Mouse (Mus musculus): ENCODE measurements around the gene Mrpl47. TPM values are rescaled to one million over a fixed set of nuclear protein-coding genes. Genes with fewer than 3 reads are reported as not detected.

The Mrpl47 gene
- total RNA-seq, 2 experiments from 2014 or later = 19.7 to 20.1 TPM

DNA sequence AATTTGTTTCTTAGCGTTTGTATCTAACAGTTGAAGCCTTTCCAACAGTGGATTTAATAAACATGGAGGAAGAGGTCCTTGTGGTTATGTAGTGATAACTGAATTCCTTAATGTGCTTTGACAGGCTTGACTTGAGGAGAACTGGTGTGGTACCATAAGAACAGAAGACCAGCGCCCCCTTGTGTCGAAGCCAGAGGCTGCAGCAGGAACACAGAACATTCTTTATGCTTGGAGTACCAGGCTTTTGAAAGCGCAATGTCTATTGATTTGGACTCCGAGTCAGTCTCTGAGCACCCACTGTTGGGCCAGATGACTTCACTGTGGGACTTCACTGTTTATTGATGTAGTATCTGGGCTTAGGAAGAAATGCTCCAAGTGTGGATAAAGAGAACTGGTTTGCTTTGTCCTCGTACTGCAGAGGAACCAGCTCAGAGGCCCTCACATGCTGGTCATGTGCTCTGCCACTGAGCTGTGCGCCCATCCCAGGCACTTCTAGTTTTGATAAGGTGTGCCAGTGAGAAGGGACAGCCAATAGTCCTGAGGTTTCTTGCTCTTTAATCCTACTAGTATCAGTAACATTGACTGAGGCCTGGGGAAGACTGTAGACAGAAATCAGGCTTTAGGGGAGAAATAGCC is 39.1 kb downstream of the Mrpl47 start:
- peak; percentile 97 for TF ChIP-seq CTCF (conservative IDR thresholded peaks at IDR 0.05)
- peak; percentile 93 to 96 for DNase-seq (ENCODE audit: low spot score in 2 of 2)
- Histone ChIP-seq H3K4me3 (no peak overlapping the region), H3K27ac (peak overlapping the region; percentile 53; the same call in 1 of the 2 replicates)

DNA sequence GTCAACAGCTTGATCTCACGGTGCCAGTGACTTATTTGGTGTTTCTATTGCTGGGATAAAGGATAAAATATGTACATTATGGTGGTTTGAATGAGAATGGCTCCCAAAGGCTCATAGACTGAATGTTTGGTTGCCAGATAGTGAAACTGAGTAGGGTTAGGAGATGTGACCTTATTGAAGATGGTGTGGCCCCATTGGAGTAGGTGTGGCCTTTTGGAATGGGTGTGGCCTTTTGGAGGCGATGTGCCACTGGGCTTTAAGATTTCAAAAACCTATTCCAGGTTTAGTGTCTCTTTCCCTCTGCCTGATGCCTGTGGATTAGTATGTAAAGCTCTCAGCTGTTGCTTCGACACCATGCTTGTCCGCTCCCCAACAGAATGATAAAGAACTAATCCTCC is 41.8 kb downstream of the Mrpl47 start:
- TF ChIP-seq CTCF (conservative IDR thresholded peaks at IDR 0.05) = no peak
- DNase-seq (ENCODE audit: low spot score in 2 of 2) = no peak
- Histone ChIP-seq H3K27ac (no peak overlapping the region), H3K4me3 (no peak overlapping the region)

DNA sequence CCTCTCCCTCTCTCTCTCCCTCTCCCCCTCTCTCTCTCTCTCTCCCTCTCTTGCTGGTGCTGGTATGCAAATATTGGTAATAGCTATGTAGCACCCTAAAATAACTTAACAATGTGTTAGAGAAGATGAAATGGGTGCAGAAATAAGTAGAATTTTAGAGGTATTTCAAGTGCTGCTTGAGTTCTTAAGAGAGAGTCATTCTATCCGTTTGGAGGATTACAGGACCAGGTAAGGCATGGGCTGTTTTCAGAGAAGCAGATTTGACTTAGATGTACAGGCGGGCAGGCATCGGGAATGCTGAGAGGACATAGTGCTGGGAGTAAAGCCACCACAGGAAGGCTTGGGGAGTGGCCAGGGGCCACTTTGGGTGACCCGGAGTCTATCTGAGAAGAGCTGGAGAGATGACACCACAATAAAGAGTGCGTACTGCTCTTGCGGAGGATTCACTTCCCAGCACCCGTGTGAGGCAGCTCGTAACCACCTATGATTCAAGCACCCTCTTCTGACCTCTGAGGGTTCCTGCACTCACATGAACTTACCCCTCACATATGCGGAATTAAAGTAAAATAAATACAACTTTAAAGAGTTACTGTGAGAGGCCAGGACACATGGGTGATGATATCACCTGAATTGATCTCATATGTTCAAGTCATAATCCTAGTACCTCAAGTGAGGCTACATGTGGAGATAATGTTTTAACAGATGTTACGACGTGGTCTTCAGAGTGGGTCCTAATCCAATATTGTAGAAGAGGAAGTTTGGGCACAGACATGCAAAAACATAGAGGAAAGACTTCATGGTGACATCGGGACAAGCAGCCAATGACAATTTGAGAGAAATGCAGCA is 42.4 kb downstream of the Mrpl47 start:
- no peak for DNase-seq (ENCODE audit: low spot score in 2 of 2)
- TF ChIP-seq CTCF (conservative IDR thresholded peaks at IDR 0.05) = 0 out of 2 replicates have a peak, but pooled peaks have one; percentile 8
- no peak overlapping the region for H3K4me3 ChIP-seq
- H3K27ac ChIP-seq = no peak overlapping the region

- Histone ChIP-seq H3K27ac (no peak overlapping the region; the same call in 1 of the 2 replicates), H3K4me3 (no peak overlapping the region)
- TF ChIP-seq CTCF (conservative IDR thresholded peaks at IDR 0.05) = no peak
- no peak for DNase-seq (ENCODE audit: low spot score in 2 of 2)
Measured at GRCm38 (mm10) chr3:32694211-32694610, 43.2 kb downstream of the Mrpl47 start.

- Histone ChIP-seq H3K27ac (no peak overlapping the region), H3K4me3 (no peak overlapping the region)
- no peak for TF ChIP-seq CTCF (conservative IDR thresholded peaks at IDR 0.05)
- DNase-seq (ENCODE audit: low spot score in 2 of 2) = no peak
Measured at GRCm38 (mm10) chr3:32691841-32692240, 45.6 kb downstream of the Mrpl47 start.

DNA sequence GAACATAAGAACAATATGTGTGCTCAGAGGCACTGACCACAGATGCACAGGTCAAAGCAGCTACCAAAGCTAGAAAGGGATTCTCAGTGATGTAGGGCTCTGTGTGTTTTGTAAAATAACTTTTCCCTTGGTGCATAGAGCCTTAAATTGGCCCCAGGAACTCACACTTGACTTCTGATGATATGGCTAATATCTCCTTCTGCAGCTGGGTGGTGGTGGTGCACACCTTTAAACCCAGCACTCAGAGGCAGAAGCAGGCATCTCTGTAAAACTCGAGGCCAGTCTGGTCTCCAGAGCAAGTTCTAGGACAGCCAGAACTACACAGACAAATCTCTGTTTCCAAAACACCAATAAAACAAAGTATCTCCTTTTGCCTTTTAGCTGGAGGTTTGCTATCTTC is 46.5 kb downstream of the Mrpl47 start:
- DNase-seq (ENCODE audit: low spot score in 2 of 2) = no peak
- TF ChIP-seq CTCF (conservative IDR thresholded peaks at IDR 0.05) = no peak
- Histone ChIP-seq H3K27ac (no peak overlapping the region), H3K4me3 (no peak overlapping the region)

GRCm38 (mm10) chr3:32690008-32690407 is 47.4 kb downstream of the Mrpl47 start:
- H3K27ac ChIP-seq = no peak overlapping the region
- no peak for DNase-seq (ENCODE audit: low spot score in 2 of 2)
- H3K4me3 ChIP-seq = no peak overlapping the region
- TF ChIP-seq CTCF (conservative IDR thresholded peaks at IDR 0.05) = no peak

DNA sequence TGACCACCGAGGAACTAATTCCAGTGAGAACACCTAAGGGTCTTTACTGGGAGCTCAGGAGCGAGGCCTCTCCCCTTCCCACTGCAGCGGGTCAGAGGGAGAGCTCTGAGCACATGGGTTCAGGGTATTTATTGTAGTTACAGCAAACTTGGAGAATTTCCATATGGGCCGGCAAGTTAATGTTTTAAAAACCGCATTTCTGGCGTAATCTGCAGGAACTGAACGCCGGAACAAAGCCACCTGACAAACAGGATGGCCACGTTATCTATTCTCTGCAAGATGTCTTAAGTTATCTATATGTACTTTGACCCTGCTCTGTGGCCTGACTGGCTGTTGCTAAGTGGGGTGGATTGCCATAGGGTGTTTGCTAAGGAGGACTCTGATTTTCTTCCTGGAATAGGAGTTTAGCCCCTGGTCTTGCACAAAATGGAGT is 47.8 kb downstream of the Mrpl47 start:
- no peak overlapping the region for H3K4me3 ChIP-seq
- H3K27ac ChIP-seq = no peak overlapping the region
- no peak for TF ChIP-seq CTCF (conservative IDR thresholded peaks at IDR 0.05)
- no peak for DNase-seq (ENCODE audit: low spot score in 2 of 2)

DNA sequence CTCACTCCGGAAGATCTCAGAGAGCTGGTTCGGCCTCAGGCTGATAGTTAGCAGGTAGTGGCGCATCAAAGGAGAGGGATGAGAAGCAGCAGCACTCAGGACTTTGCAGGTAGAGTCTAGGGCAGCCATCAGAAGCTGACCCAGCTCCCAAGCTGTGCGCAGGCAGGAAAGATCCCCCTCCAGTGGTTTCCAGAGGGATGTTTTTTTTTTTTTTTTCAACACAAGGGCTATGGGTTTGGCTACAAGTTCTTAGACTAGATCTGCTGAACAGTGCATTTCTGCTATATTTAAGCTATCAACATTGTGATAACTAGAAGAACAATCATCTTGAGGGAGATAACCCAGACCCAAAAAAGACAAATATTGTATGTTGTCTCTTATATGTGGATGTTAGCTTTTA is 50.2 kb downstream of the Mrpl47 start:
- Histone ChIP-seq H3K27ac (no peak overlapping the region), H3K4me3 (no peak overlapping the region)
- DNase-seq (ENCODE audit: low spot score in 2 of 2) = no peak
- TF ChIP-seq CTCF (conservative IDR thresholded peaks at IDR 0.05) = peak; percentile 31

DNA sequence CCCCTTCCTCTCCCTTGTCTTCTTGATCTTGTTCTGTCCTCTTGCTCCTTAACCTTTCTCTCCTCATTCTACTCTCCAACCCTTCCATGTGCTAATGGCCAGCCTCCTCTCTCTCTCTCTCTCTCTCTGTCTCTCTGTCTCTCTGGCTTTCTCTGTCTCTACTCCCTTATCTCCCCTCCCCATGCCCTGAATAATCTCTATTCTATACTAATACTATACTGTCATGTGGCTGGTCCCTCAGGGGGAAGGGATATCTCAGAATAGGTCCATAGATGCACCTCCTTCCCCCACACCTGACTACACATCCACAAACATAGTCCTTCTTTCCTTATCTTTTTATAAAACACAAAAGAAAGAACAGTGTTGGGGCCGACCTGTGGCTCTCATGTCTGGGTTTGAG is 50.9 kb downstream of the Mrpl47 start:
- Histone ChIP-seq H3K4me3 (no peak overlapping the region), H3K27ac (no peak overlapping the region)
- no peak for DNase-seq (ENCODE audit: low spot score in 2 of 2)
- TF ChIP-seq CTCF (conservative IDR thresholded peaks at IDR 0.05) = no peak

GRCm38 (mm10) chr3:32684631-32685030 is 52.8 kb downstream of the Mrpl47 start:
- TF ChIP-seq CTCF (conservative IDR thresholded peaks at IDR 0.05) = no peak
- no peak for DNase-seq (ENCODE audit: low spot score in 2 of 2)
- Histone ChIP-seq H3K27ac (no peak overlapping the region), H3K4me3 (no peak overlapping the region)

- H3K27ac ChIP-seq = no peak overlapping the region
- no peak for TF ChIP-seq CTCF (conservative IDR thresholded peaks at IDR 0.05)
- no peak overlapping the region for H3K4me3 ChIP-seq
- DNase-seq (ENCODE audit: low spot score in 2 of 2) = no peak
Measured at GRCm38 (mm10) chr3:32682910-32683531, 54.4 kb downstream of the Mrpl47 start.

- no peak overlapping the region for H3K4me3 ChIP-seq
- no peak for DNase-seq (ENCODE audit: low spot score in 2 of 2)
- H3K27ac ChIP-seq = no peak overlapping the region
- TF ChIP-seq CTCF (conservative IDR thresholded peaks at IDR 0.05) = no peak
Measured at GRCm38 (mm10) chr3:32676393-32676792, 61.0 kb downstream of the Mrpl47 start.

Other genes starting within 250 kb of the Mrpl47 start
- 1 to 10 TPM in 1 of 2 experiments, not detected in 1; 1.0 TPM for gene Kcnmb3, start 245.4 kb downstream of the Mrpl47 start, total RNA-seq (2021)
- gene Zfp639, start 227.3 kb downstream of the Mrpl47 start, total RNA-seq (2021) = 10 to 100 TPM; 31.7 to 36.1 TPM
- 100 to 1,000 TPM in 1 of 2 experiments, 10 to 100 TPM in 1; 95.2 to 103 TPM for gene Mfn1, start 208.1 kb downstream of the Mrpl47 start, total RNA-seq (2021)
- 10 to 100 TPM; 12.4 to 18.6 TPM for gene Gnb4, start 121.0 kb downstream of the Mrpl47 start, total RNA-seq (2021)
- gene Actl6a, start 31.3 kb downstream of the Mrpl47 start, total RNA-seq (2021) = 10 to 100 TPM; 19.2 to 20.4 TPM
- gene Ndufb5, start 615 bp downstream of the Mrpl47 start, total RNA-seq (2021) = 100 to 1,000 TPM; 192 to 210 TPM
- gene Usp13, start 79.9 kb upstream of the Mrpl47 start, total RNA-seq (2021) = 10 to 100 TPM; 19.5 to 20.9 TPM

Data from layer of hippocampus, adult 2 months (tissue).